Mouse (Mus musculus): Measurements from ENCODE around the gene 2410137M14Rik.
"Not testable (repeated sequence)": the region's sequence is repeated elsewhere in the genome, so short reads cannot be mapped to it uniquely, and the experiment has no call there.

2410137M14Rik gene

GRCm38 (mm10) chr17:36993770-36994325, 12.8 kb upstream of the 2410137M14Rik start:
- no peak for DNase-seq

DNA sequence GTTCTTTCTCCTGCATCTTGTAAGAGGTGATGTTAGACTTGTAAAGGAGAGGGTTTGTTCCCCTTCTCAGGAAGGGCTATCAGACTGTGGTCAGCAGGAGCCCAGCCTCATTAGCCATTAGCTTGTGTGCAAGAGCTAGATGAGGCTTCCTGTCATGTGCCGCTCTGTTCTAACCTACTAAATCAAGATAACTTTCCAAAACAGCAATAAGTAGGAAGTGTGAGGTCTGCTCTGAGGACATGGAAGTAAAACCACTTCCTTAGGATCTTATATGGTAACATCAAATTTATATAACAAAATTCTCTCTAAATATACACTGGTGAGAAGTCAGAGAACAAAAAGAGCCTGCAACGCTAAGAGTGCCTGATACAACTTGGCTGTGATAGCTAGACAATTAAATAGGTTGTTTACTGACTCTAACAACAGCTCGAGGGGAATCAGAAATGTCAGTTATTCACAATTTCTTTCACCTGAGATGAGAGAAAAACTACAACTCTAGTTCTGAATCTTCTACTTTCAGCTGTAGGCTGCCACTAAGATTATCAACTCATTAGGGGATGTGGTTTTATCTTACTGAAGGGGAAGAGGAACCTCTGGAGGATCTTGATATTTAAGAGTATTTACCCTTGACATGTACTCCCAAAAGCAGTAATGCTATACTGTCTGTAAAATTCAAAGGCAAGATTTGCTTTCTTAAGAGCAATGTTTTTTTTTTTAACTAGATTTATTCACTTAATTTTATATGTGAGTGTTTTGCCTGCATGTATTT, 11.5 kb upstream of the 2410137M14Rik start:
- DNase-seq = no peak

GRCm38 (mm10) chr17:36990630-36991029, 9.6 kb upstream of the 2410137M14Rik start:
- not testable (repeated sequence) for DNase-seq

GRCm38 (mm10) chr17:36989437-36989836, 8.4 kb upstream of the 2410137M14Rik start, which contains the start of gene H2-M5:
Gene H2-M5 (minus strand): TSS chr17:36989537.
- no peak for DNase-seq

DNA sequence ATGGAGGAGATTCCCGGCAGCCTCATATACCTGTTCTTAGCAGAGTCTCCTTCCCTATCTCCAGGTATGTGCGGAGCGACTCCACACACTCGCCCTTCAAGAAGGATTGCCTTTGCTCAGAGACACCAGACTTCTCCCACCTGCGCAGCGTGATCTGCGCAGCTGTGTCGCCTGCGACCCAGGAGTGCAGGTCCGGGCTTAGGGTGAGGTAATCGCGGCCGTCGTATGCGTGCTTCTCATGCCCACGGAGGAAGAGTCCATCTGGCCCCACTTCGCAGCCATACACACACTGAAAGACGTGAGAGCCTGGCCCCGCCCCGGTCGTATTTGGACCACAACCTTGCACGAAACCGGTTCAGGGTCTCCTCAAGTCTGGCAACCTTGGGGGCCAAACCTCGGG, 7.4 kb upstream of the 2410137M14Rik start:
- no peak for DNase-seq

DNA sequence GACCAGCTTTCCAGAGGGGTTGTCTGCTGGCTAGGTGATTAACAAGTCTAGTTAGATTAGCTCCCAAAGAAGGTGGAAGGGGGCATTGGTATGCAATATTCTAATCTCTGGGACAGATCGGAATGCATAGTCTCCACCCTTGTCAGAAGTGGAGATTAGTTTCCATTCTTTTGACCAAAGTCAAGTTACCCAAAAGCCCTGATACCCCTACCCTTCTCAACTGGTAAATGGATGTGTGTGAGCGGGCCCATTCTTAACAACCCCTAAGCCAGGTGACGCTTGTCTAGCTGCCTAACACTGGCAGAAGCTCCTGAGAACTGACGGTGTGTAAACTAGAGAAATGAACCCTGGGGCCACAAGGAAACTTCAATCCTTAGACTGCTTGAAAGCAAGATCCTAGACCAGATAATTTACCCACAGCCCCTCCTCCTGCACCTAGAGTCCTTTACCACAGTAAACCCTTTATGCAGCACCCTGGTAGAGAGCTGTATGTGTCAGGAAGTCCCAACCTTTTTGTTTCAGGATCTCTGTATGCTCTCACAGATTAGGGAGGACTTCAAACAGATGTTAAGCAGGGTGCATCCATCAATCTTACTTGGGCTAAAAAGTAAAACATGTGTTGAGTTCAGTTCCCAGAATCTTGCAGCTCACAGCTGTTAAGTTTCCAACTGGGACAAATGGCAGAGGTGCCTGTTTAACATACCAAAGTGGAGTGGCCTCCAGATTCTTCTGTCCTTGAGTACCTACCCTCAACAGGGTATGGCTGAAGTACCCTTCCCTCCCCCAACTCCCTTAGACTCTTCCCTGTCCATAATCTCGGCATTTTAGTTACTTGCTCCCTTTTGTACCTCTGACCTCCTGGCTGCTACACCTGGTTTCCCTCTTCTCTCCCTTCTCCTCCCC, 1.5 kb upstream of the 2410137M14Rik start:
- no peak for DNase-seq

GRCm38 (mm10) chr17:36981845-36982244, 808 bp upstream of the 2410137M14Rik start:
- DNase-seq = no peak

DNA sequence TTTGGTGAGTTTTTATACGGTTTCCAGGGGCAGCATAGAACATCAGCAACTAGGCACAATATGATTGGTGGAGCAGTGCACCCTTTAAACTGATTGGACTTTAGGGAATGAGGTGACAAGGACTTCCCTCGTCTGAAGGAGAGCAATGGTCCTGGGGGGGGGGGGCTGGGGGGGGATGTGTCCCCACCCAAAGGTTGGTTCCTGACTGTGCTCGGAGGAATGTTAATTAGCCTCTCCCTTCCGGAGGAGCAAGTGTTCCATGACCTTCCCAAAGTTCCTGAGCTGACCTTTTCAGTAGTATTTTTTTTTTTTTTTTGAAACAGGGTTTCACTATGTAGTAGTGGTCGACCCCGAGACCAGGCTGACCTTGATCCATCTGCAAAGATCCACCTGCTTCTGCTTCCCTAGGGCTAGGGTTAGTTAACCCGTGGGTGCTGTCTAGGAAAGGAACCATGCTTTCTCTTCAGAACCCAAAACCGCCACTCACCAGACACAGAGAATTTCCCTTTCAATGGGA, 7.7 kb downstream of the 2410137M14Rik start:
- no peak for DNase-seq

GRCm38 (mm10) chr17:36972791-36973190, 8.2 kb downstream of the 2410137M14Rik start:
- DNase-seq = no peak

DNA sequence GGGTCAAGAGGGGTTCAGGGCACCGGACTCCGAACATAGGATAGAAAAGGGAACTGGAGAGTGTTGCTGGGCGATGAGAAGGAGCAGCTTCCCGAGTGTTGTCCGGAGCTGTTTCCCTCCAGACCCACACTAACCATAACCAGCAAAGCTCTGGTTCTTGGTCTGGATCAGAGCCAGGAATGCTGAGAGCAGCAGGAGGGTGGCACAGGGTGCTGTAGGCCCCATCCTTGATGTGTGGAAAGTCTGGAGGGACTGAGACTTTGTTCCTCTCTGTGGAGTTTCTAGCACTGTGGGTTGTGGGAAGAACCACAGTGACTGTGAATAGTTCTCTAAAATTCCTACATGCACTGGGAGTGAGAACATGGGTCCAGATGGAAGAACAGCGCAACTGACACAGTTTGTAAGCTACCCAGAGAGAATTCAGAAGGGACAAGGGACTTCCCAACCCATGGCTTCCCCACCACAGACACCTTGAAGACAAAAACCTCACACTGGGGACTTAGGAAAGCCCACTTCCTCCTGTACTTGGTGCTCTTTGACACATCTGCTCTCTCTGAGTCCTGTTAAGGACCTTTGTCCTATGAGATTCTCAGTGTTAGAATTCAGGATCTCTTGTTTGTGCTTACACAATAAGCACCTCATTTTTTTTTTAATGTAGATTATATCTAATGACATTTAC, 9.7 kb downstream of the 2410137M14Rik start:
- no peak for DNase-seq

- DNase-seq = no peak
These were observed 10.6 kb downstream of the 2410137M14Rik start for GRCm38 (mm10) chr17:36970316-36970890.

DNA sequence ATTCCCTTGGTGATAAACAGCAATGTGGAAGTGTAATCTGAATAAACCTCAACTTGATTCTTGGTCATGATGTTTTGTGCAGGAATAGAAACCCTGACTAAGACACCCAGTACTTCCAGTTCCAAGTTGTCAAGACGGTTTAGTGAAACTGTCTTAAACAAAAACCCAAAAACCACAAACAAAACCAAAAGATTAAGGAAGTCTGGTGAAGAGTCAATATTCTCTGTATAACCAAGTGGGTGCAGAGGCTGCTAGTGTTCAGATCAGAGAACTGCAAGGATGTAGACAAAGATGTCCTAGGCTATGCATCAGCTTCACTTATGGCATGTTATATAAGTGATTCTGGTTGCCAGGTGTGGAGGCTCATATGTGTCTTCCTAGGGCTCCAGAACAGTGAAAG, 14.2 kb downstream of the 2410137M14Rik start:
- DNase-seq = no peak

- DNase-seq = no peak
These were observed 19.9 kb downstream of the 2410137M14Rik start for GRCm38 (mm10) chr17:36961125-36961524.

DNA sequence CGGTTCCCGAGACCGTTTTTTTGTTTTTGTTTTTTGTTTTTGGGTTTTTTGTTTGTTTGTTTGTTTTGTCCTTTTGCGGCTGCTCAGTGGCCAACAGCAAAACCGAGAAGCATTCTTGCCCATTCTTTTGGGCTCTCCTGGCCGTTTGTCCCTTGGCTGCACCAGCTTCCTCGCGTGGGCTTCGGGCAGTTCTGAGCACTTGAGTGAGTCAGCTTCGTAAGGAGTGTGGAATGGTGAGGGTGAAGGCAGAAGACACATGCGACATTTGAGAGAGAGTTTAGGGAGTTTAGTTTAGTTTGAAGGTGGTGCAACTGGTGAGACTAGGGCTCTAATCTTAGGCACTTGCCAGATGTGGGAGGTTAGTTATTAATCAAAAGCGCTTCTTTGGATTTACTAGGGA, 22.2 kb downstream of the 2410137M14Rik start:
- no peak for DNase-seq

DNA sequence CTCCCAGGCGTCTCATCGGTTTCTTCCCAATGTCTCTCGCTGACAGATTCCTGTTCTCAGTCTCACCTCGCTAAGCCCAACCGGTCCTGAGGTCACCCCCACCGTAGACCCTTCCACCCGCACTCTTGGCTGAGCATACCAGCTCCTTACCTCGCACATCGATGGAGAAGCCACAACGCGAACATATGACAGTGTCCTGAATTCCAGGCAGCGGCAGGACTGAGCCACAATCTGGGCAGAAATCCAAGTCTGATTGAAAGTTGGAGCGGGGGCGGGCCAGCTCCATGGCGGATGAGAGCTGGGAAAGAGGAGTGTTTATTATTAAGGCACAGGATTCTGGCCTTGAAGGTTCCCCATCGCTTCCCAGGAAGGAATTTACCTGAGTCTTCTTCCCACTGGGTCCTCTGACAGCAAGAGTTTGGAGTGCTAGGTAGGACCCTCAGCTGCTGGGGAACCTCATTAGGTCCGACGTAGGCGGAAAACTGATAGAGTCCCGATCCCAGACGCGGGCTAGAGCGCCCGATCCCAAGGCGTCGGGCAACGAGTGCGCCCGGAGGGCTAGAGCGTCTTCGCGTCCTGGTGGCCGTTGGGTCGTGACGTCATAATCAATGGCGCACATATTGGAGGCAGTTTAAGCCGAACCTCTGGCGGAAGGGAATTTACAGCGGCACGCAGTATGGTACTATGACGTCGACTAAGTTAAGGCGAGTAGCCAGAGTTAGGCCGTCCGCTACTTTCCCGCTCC, 22.9 kb downstream of the 2410137M14Rik start, which contains the start of the genes Znrd1 and Znrd1as:
Gene Znrd1, minus strand, starts transcription at position 561 of the 745 bp plus-strand sequence.
Gene Znrd1as, plus strand, starts transcription at position 594 of the 745 bp plus-strand sequence.
- DNase-seq = peak; percentile 94

- no peak for DNase-seq
These were observed 28.0 kb downstream of the 2410137M14Rik start for GRCm38 (mm10) chr17:36953062-36953461.

DNA sequence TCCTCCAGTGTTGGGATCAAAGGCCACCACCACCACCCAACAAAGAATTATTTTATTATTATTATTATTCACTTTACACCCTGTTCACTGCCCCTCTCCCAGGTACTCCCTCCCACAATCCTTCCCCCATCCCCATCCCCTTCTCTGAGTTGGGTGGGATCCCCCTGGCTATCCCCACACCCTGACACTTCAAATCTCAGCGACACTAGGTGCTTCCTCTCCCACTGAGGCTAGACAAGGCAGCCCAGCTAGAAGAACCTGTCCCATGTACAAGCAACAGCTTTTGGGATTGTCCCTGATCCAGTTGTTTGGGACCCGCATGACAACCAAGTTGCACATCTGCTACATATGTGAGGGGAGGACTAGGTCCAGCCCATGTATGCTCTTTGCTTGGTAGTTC, 28.4 kb downstream of the 2410137M14Rik start:
- DNase-seq = peak; percentile 59

DNA sequence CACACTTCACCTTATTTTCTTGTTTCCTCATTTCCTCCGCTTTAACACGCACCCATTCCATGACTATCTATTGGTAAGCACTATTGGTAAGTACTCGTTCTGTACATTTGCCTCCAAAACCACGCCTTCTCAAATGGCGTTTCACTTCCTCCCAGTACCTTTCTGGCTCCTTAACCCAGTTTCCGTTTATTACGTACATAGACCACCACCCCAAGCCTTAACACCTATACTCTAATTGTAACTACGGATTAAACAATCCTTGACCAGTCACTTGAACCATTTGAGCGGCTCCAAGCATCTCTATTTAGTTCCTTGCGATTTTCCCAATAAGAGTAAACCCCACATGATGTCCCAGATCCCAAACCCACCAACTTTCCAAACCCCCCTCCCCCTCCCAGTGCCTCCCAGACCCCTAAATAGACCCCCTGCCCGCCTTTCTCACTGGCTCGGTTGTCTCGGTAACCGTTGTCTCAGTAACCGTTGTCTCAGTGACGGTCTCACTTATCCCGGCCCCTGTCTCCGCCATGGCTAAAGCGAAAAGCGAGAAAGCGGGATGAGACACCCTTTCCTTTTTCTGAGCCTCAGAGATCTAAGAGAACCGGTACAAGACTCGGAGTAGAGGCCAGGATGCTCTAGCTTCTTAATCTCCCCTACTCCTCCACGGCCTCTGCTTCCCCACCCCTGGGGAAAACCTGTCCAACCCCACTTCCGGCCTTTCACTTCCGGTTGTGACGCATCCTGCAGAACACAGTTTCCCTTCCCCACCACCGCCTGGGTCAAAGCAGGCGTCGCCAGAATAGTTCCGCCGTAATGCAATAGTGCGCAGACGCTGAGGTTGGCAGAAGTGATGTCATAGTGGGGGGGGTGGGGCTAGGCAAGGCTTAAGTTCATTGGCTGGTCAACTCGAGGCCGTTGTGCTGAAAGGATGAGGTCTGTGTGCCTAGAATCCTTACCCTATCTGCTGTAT, 29.8 kb downstream of the 2410137M14Rik start, which contains the start of gene Ppp1r11:
Gene Ppp1r11, minus strand, starts transcription at position 761 of the 967 bp plus-strand sequence.
- peak; percentile 98 for DNase-seq

DNA sequence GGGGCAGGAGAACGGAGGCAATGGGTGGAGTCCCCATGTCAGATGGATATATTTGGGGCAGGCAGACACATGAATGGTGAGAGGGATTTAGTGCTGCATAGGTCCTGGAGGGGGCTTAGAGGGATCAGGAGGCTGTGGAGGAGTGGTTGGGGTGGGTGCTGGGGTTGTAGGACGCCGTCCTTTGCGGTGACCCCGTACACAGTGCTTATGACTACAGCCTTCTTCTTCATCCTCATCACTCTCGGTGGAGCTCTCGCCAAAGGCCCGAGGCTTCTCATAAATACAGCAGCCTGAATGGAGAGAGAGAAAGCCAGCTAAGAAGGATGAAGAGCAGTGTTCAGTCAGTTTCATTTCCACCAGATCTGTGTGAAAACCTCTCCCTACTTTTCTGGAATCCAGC, 31.8 kb downstream of the 2410137M14Rik start:
- DNase-seq = peak; percentile 40

DNA sequence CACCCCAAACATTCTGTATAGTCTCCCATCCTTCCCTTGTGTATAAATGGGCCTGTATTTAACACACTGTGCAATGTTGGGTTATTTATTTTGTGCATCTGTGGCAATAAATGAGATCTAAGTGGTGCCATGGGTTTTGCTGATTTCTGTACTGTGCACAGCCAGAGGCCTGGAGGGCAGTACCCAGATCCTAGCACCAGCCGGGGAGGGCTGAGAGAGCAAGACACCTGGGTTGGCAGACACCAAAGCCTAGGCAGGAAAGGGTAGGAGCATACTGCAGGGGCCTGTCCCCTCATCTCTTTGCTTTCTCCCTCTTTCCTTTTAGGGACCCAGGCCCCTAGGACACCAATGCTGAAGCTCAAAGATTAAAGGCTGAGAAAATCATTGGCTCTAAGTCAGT, 32.8 kb downstream of the 2410137M14Rik start:
- peak; percentile 33 for DNase-seq
